ENCODE assay signal across 25 mouse cellular contexts in genomic region chr9:64268196-64268595, GRCm38 (mm10). TPM values are rescaled to one million over a fixed set of nuclear protein-coding genes. Genes with fewer than 3 reads are reported as not detected.
A peak's percentile ranks its signal among the peaks of the same experiment; 100 is the strongest.
DNase-seq lines count a peak whose midpoint lies in the region; ATAC-seq and TF ChIP-seq lines count a peak whose summit lies in the region.
"Had no signal": no experiment of that assay in that cellular context is flagged by ENCODE, and none has a peak within 500 bp of the region (broad histone marks: within the 10 kb centered on the region; RNA-seq: fewer than 3 reads in every experiment).

No protein-coding gene starts in this region.

- H3K4me1 ChIP-seq in heart, embryonic 12.5 days (replicated peaks) = no peaks in the 10 kb centered on the region
- no peaks in the 10 kb centered on the region for H3K4me1 ChIP-seq in heart, adult 2 months (ENCODE audit: control insufficient read depth, insufficient read depth, low read length)
- peaks cover 51% of the 10 kb centered on the region for H3K4me1 ChIP-seq in E14TG2a.4 (replicated peaks; ENCODE audit: low read depth, low read length)
- peaks cover 0 to 2% of the 10 kb centered on the region in 2 experiments; a peak in 2 of 4 replicates for H3K4me1 ChIP-seq in ES-E14 (ENCODE audit: control insufficient read depth in 2 of 2, insufficient read depth in 2 of 2, low read length in 2 of 2, poor library complexity in 1 of 2)
- H3K4me1 ChIP-seq in cerebellum, adult 2 months (ENCODE audit: control insufficient read depth, insufficient read depth, low read length) = no peaks in the 10 kb centered on the region
- H3K4me1 ChIP-seq: embryonic facial prominence, embryonic 12.5 days; embryonic facial prominence, embryonic 15.5 days; heart, embryonic 10.5 days; hindbrain, embryonic 12.5 days; hindbrain, embryonic 15.5 days had no signal

- H3K4me2 ChIP-seq in heart, embryonic 12.5 days = no peak overlapping the region
- H3K4me2 ChIP-seq: embryonic facial prominence, embryonic 12.5 days; embryonic facial prominence, embryonic 15.5 days; hindbrain, embryonic 12.5 days; hindbrain, embryonic 15.5 days had no signal

- no peak for DNase-seq in heart, adult 2 months
- peak; percentile 48 for DNase-seq in ES-E14 (ENCODE audit: low read depth, low spot score)
- DNase-seq in cerebellum, adult 2 months = no peak
- no peak for DNase-seq in urinary bladder, postnatal 4 days (ENCODE audit: low spot score in 2 of 2)
- DNase-seq: adrenal gland, postnatal 10 days; adrenal gland, postnatal 36 days; cerebellum, adult 18-20 months; cerebellum, adult 9-11 months; cerebellum, postnatal 25 days; forebrain, postnatal 0 days; gastrocnemius, adult 2 months; gastrocnemius, postnatal 25 days; heart, adult 18-20 months had no signal

- TF ChIP-seq CTCF in heart, adult 2 months (IDR thresholded peaks at IDR 0.05) = no peak
- no peak for TF ChIP-seq CTCF in E14TG2a.4 (conservative IDR thresholded peaks at IDR 0.05; ENCODE audit: low read length)
- TF ChIP-seq CTCF in cerebellum, adult 2 months (IDR thresholded peaks at IDR 0.05; ENCODE audit: borderline replicate concordance, insufficient read depth, low read depth, low read length) = no peak

- no peak overlapping the region for H3K4me3 ChIP-seq in heart, embryonic 12.5 days
- no peak overlapping the region for H3K4me3 ChIP-seq in heart, adult 2 months
- peak overlapping the region; percentile 62 for H3K4me3 ChIP-seq in E14TG2a.4 (replicated peaks; ENCODE audit: low read length)
- H3K4me3 ChIP-seq in ES-E14 (ENCODE audit: insufficient read depth in 1 of 2, low read depth in 1 of 2, low read length in 2 of 2, poor library complexity in 1 of 2, severe bottlenecking in 1 of 2) = peak overlapping the region; percentile 6 to 26
- no peak overlapping the region for H3K4me3 ChIP-seq in cerebellum, adult 2 months (replicated peaks; ENCODE audit: insufficient read depth, low read depth, low read length)
- H3K4me3 ChIP-seq: embryonic facial prominence, embryonic 12.5 days; embryonic facial prominence, embryonic 15.5 days; gastrocnemius, adult 2 months; heart, embryonic 10.5 days; hindbrain, embryonic 12.5 days; hindbrain, embryonic 15.5 days had no signal

- no peaks in the 10 kb centered on the region for H3K9me3 ChIP-seq in heart, embryonic 12.5 days (replicated peaks)
- H3K9me3 ChIP-seq in E14TG2a.4 (ENCODE audit: low read length) (no peaks in the 10 kb centered on the region), ES-E14 (ENCODE audit: control insufficient read depth, insufficient read depth, low read depth, low read length) (no peaks in the 10 kb centered on the region)
- H3K9me3 ChIP-seq: embryonic facial prominence, embryonic 12.5 days; embryonic facial prominence, embryonic 15.5 days; heart, embryonic 10.5 days; hindbrain, embryonic 12.5 days; hindbrain, embryonic 15.5 days had no signal

- ATAC-seq in heart, embryonic 12.5 days (ENCODE audit: insufficient number of reproducible peaks, low FRiP score) = no peak
- ATAC-seq: forebrain, embryonic 14.5 days; forebrain, postnatal 0 days; intestine, postnatal 0 days had no signal

- no peak for TF ChIP-seq POLR2A in heart, adult 2 months (IDR thresholded peaks at IDR 0.05; ENCODE audit: insufficient read depth, low read depth, low read length)
- TF ChIP-seq POLR2A in cerebellum, adult 2 months (IDR thresholded peaks at IDR 0.05; ENCODE audit: borderline replicate concordance, insufficient read depth, low read length) = no peak

- no peaks in the 10 kb centered on the region for H3K27me3 ChIP-seq in heart, embryonic 12.5 days (replicated peaks)
- H3K27me3 ChIP-seq in heart, adult 2 months (ENCODE audit: control insufficient read depth, insufficient read depth, low read length) = no peaks in the 10 kb centered on the region
- no peaks in the 10 kb centered on the region for H3K27me3 ChIP-seq in E14TG2a.4 (ENCODE audit: insufficient read depth, low read length)
- H3K27me3 ChIP-seq in cerebellum, adult 2 months (ENCODE audit: control insufficient read depth, insufficient read depth, low read length) = no peaks in the 10 kb centered on the region
- H3K27me3 ChIP-seq: CH12.LX; embryonic facial prominence, embryonic 12.5 days; embryonic facial prominence, embryonic 15.5 days; hindbrain, embryonic 12.5 days; hindbrain, embryonic 15.5 days had no signal

- intact Hi-C loops in heart, adult 2 months (cut with DNase I) = no loop called here

- 74% methylated on average over 10 of the region's 10 CpGs for WGBS in heart, embryonic 12.5 days
- WGBS in heart, adult 2 months = 46% methylated on average over 10 of the region's 10 CpGs
- WGBS in cerebellum, adult 2 months = 87% methylated on average over 10 of the region's 10 CpGs

- H3K36me3 ChIP-seq in heart, embryonic 12.5 days = no peaks in the 10 kb centered on the region
- no peaks in the 10 kb centered on the region for H3K36me3 ChIP-seq in heart, adult 2 months (ENCODE audit: control insufficient read depth, insufficient read depth, low read length)
- H3K36me3 ChIP-seq in E14TG2a.4 (ENCODE audit: insufficient read depth, low read length) = no peaks in the 10 kb centered on the region
- H3K36me3 ChIP-seq in ES-E14 (ENCODE audit: control insufficient read depth, insufficient read depth, low read length, poor library complexity, severe bottlenecking) = no peaks in the 10 kb centered on the region
- H3K36me3 ChIP-seq: embryonic facial prominence, embryonic 12.5 days; embryonic facial prominence, embryonic 15.5 days; heart, embryonic 10.5 days; hindbrain, embryonic 12.5 days; hindbrain, embryonic 15.5 days had no signal

- 0 out of 2 replicates have a peak overlapping the region, but pooled peaks have one; percentile 10 for H3K9ac ChIP-seq in heart, embryonic 12.5 days
- no peak overlapping the region for H3K9ac ChIP-seq in heart, adult 2 months (ENCODE audit: low read depth, low read length)
- peak overlapping the region; percentile 44 for H3K9ac ChIP-seq in ES-E14 (ENCODE audit: insufficient read depth, low read depth, low read length, poor library complexity, severe bottlenecking)
- H3K9ac ChIP-seq: embryonic facial prominence, embryonic 12.5 days; embryonic facial prominence, embryonic 15.5 days; forebrain, postnatal 0 days; hindbrain, embryonic 12.5 days; hindbrain, embryonic 15.5 days had no signal

- no peaks in the 10 kb centered on the region for H3K79me2 ChIP-seq in heart, adult 2 months (replicated peaks; ENCODE audit: control insufficient read depth, insufficient read depth, low read length)

- no peak for TF ChIP-seq EP300 in heart, adult 2 months (IDR thresholded peaks at IDR 0.05; ENCODE audit: insufficient read depth, low read depth, low read length)

- in situ Hi-C loops in ES-E14 (cut with MboI; ENCODE audit: low sequenced_read_pairs in 2 of 2, unreplicated experiment in 2 of 2) = no loop called here

- H3K27ac ChIP-seq in heart, embryonic 12.5 days (ENCODE audit: poor library complexity, severe bottlenecking) = no peak overlapping the region
- no peak overlapping the region for H3K27ac ChIP-seq in heart, adult 2 months
- peak overlapping the region; percentile 96 for H3K27ac ChIP-seq in ES-E14 (ENCODE audit: insufficient read depth, low read depth, low read length, poor library complexity, severe bottlenecking)
- H3K27ac ChIP-seq in cerebellum, adult 2 months (ENCODE audit: insufficient read depth, low read length) = no peak overlapping the region
- H3K27ac ChIP-seq: embryonic facial prominence, embryonic 12.5 days; embryonic facial prominence, embryonic 15.5 days; gastrocnemius, adult 2 months; heart, embryonic 10.5 days; hindbrain, embryonic 12.5 days; hindbrain, embryonic 15.5 days had no signal

TF ChIP-seq in ES-E14, 5 proteins besides CTCF, POLR2A, EP300 and RAD21:
- TF ChIP-seq CHD2 (IDR thresholded peaks at IDR 0.05; ENCODE audit: low read depth, low read length) = no peak
- no peak; the same call in 1 of the 2 replicates for TF ChIP-seq ZNF384 (IDR thresholded peaks at IDR 0.05; ENCODE audit: low read depth, low read length)
- no peak for TF ChIP-seq MAFK (IDR thresholded peaks at IDR 0.05; ENCODE audit: insufficient read depth, low read depth, low read length)
- TF ChIP-seq ZC3H11A (IDR thresholded peaks at IDR 0.05; ENCODE audit: borderline replicate concordance, low read depth, low read length) = no peak
- no peak for TF ChIP-seq HCFC1 (IDR thresholded peaks at IDR 0.05; ENCODE audit: borderline replicate concordance, insufficient read depth, low read length)

RNA-seq across cellular contexts. Expression of gene Tipin, which starts 13.2 kb away (rescaled TPM):
- 130 and 133 TPM in 2 replicates for polyA plus RNA-seq in heart, embryonic 12.5 days (2016; fragmentation: Nextera tagmentation; extraction: Ambion mirVana)
- total RNA-seq in heart, adult 2 months (2021) = 1 to 10 TPM; 9.2 to 9.3 TPM
- polyA plus RNA-seq in heart, adult 2 months (2012; rRNA removed) = 3.8 and 7.2 TPM in 2 replicates
- total RNA-seq in ES-E14 (2012; rRNA removed) = 133 and 195 TPM in 2 replicates
- 40.8 and 44.6 TPM in 2 replicates for polyA plus RNA-seq in cerebellum, adult 2 months (2012; rRNA removed)

RNA-seq across cellular contexts. Expression of gene Map2k1, which starts 14.8 kb away (rescaled TPM):
- polyA plus RNA-seq in heart, embryonic 12.5 days (2016; fragmentation: Nextera tagmentation; extraction: Ambion mirVana) = 99.7 and 100 TPM in 2 replicates
- total RNA-seq in heart, adult 2 months (2021) = 10 to 100 TPM; 47.2 to 47.5 TPM
- polyA plus RNA-seq in heart, adult 2 months (2012; rRNA removed) = 30.0 and 43.3 TPM in 2 replicates
- total RNA-seq in ES-E14 (2012; rRNA removed) = 62.1 and 73.0 TPM in 2 replicates
- 109 and 119 TPM in 2 replicates for polyA plus RNA-seq in cerebellum, adult 2 months (2012; rRNA removed)

RNA-seq across cellular contexts. Expression of gene Uchl4, which starts 33.2 kb away (rescaled TPM):
- 2.7 and 2.8 TPM in 2 replicates for polyA plus RNA-seq in heart, embryonic 12.5 days (2016; fragmentation: Nextera tagmentation; extraction: Ambion mirVana)
- 1 to 10 TPM; 2.3 to 2.4 TPM for total RNA-seq in heart, adult 2 months (2021)
- 0.21 and 0.44 TPM in 2 replicates for polyA plus RNA-seq in heart, adult 2 months (2012; rRNA removed)
- 0.48 and 0.54 TPM in 2 replicates for total RNA-seq in ES-E14 (2012; rRNA removed)
- polyA plus RNA-seq in cerebellum, adult 2 months (2012; rRNA removed) = 0.11 and 0.13 TPM in 2 replicates
- total RNA-seq: forebrain, postnatal 0 days; hematopoietic stem cell, adult 5-6 weeks had no signal
- polyA plus RNA-seq: gonadal fat pad, adult 2 months had no signal

Comparison
In these comparisons a context has a peak if more than half of its experiments do, and no peak if none do; other contexts are left out.
1. H3K4me3 ChIP-seq: peak in E14TG2a.4 (single experiment) and ES-E14 (2 of 2); none in heart, embryonic 12.5 days (single experiment), heart, adult 2 months (single experiment) and cerebellum, adult 2 months (single experiment).